Mouse (Mus musculus) bone marrow macrophage, adult 2 months (primary cell): Measurements from ENCODE around the gene Plch2. TPM values are rescaled to one million over a fixed set of nuclear protein-coding genes. Genes with fewer than 3 reads are reported as not detected.

Experiments used
- H3K27ac ChIP-seq: 2 replicates; pipeline ENCODE4 v1.5.1; 2012; ENCODE audit warnings: low read depth, low read length; ENCODE audit not compliant: insufficient read depth
- H3K4me1 ChIP-seq: 2 replicates; pipeline ENCODE4 v1.6.1; 2012; ENCODE audit warnings: low read length; ENCODE audit not compliant: control insufficient read depth, insufficient read depth
- H3K4me3 ChIP-seq: 2 replicates; pipeline ENCODE4 v1.5.1; 2012; ENCODE audit warnings: mild to moderate bottlenecking, low read length, moderate library complexity; ENCODE audit not compliant: insufficient read depth
- CTCF ChIP-seq: IDR thresholded peaks from 2 replicates; pipeline ENCODE4 v1.5.1; 2012; ENCODE audit warnings: low read depth, mild to moderate bottlenecking, low read length, moderate library complexity
- POLR2A ChIP-seq: IDR thresholded peaks from 2 replicates; pipeline ENCODE4 v1.6.1; 2012; ENCODE audit warnings: mild to moderate bottlenecking, low read depth, low read length, borderline replicate concordance
- polyA plus RNA-seq: library from polyadenylated mRNA; stranded (reverse); fragments of >200 nt; gene quantifications from 2 replicates; pipeline ENCODE4 v1.2.4, GENCODE M21; 2012; ENCODE audit not compliant: missing spikeins, insufficient read depth, insufficient read length

The Plch2 gene
- polyA plus RNA-seq, 1 experiment, result not detected

DNA sequence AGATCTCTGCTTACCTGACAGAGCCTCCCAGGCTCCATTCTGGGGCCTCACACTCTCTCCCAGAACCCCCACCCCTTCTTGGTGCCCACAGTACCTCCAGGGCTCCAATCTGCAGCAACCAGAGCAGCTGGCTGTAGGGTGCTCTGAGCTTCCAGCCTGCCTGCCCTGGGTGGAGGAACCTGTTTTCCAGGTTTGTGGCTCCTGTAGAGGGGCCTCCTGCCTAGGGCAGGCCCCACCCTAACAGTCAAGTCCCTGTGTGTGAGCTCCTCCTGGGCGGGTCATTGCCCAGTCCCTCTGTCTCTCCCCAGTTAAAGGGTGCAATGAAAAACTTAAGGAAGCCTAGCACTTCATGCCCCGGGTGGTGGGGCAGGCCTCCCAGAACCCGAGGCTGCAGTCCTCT is 7.3 kb upstream of the Plch2 start:
- TF ChIP-seq POLR2A (no peak), CTCF (no peak)
- Histone ChIP-seq H3K27ac (no peak overlapping the region), H3K4me3 (no peak overlapping the region), H3K4me1 (peaks cover 11% of the 10 kb centered on the region)

DNA sequence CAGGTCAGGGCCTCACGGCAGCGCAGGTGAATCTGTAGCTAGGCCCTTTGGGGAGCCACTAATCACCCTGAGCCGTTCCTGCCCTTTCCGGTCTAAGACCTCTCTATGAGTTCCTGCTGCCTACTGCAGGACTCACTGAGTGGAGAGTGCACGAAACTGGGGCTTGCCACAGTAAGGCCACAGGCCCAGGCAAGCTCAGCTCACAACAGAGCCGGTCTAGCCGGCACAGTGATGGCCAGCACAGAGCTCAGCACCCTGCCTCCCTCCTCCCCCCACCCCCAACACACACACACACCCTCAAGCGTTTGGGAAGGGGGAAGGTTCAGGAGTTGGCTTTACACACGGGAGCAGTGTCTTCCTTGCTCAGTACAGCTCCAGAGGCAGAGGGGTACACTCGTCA is 1.7 kb upstream of the Plch2 start:
- no peak overlapping the region for H3K27ac ChIP-seq
- peaks cover 8% of the 10 kb centered on the region for H3K4me1 ChIP-seq
- no peak for TF ChIP-seq POLR2A
- TF ChIP-seq CTCF, result no peak
- H3K4me3 ChIP-seq, result no peak overlapping the region

GRCm38 (mm10) chr4:155050116-155050515 is 6.5 kb downstream of the Plch2 start:
- Histone ChIP-seq H3K4me3 (no peak overlapping the region), H3K27ac (no peak overlapping the region), H3K4me1 (peaks cover 8% of the 10 kb centered on the region)
- TF ChIP-seq CTCF (no peak), POLR2A (no peak)

GRCm38 (mm10) chr4:155046636-155047035 is 9.9 kb downstream of the Plch2 start:
- Histone ChIP-seq H3K4me1 (no peaks in the 10 kb centered on the region), H3K4me3 (no peak overlapping the region), H3K27ac (no peak overlapping the region)
- no peak for TF ChIP-seq POLR2A
- TF ChIP-seq CTCF, result no peak

DNA sequence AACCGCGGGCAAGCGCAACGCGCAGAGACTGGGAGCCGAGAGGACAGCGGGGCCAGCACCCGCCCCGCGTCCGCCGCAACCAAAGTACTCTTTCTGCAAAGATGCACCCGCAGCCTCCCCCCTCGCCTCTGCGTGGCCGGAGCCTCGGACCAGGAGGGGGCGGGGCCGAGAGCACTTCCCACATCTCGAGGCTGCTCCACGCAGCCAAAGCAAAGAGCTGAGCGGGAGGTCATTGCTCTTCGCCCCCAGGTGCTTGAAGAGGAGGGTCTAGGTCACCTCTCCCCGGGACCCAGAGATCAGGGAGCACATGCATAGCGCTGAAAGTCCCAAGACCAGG is 13.3 kb downstream of the Plch2 start:
- no peak overlapping the region for H3K27ac ChIP-seq

DNA sequence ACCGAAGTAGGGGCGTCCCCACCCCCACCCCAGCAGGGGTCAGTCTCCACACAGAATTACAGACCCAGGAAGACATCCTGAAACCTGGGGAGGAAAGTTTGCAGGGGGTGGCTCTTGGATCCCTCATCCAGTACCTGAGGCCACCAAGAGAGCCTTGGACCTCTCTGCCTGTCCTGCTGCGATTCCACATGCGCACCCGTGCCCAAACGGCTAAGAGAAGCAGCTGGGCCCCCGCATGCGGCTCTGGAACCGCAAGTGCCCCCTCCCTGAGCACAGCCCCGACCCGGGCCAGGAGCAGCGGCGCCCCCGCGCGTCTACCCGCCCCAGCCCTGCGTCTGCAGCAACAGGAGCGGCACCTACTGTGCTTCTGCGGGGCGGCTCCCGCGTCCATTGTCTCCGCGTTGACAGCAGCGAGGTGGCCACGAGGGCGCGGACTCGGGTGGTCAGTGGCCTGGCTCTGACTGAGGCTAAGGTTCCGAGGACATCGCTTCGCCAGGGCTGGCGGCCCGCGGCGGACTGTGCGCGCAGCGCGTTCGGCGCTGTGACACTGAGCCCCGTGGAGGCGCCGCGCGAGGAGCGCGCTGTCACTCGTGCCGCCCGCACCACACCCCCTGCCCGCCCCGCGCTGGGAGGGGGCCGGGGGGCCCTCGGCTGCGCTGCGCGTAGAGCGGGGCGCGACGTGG is 13.8 kb downstream of the Plch2 start:
- H3K27ac ChIP-seq, result no peak overlapping the region
- no peak overlapping the region for H3K4me3 ChIP-seq
- TF ChIP-seq POLR2A (no peak), CTCF (no peak)
- no peaks in the 10 kb centered on the region for H3K4me1 ChIP-seq

More for the DNA sequence above, 13.3 kb downstream of the Plch2 start:
- no peaks in the 10 kb centered on the region for H3K4me1 ChIP-seq
- TF ChIP-seq POLR2A, result no peak
- TF ChIP-seq CTCF, result no peak
- H3K4me3 ChIP-seq, result no peak overlapping the region

DNA sequence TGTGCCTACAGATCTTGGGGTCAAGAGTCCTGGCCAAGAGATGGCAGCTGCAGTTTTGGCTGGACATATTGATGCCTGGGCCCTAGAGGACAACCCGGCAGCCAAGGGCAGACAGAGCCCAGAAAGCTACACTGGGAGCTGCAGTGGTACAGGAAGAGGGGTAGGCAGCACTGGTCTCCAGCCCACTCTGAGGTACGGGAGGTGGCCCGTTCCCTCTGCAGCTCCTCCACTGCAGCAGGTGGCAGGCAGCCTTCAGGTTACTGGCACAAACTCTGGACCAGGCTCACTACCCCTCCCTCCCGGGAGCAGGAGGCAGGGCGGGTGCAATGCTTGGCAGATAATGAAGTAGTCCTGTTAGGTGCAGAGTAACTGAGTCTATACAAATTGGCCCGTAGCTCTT is 15.9 kb downstream of the Plch2 start:
- TF ChIP-seq POLR2A, result no peak
- TF ChIP-seq CTCF, result no peak
- Histone ChIP-seq H3K4me3 (no peak overlapping the region), H3K27ac (no peak overlapping the region)

DNA sequence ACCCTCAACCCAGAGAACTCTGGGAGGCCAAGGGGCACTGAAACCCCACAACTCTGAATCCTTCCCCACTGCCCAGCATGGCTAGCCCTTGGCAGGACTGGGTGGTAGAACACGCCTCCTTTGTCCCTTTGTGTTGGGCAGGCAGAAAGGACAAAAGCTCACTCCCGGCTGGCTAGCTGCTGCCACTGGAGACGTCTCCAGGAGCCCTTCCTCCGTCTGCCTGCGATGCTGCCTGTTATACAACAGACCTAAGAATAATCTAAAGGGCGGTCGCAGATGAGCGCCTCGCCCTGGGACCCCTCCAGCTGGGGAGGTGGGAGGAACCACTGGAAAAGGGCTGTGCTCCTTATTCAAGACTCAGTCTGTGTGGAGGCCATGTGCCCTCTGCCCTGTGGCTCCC is 16.4 kb downstream of the Plch2 start:
- no peak overlapping the region for H3K4me3 ChIP-seq
- TF ChIP-seq CTCF (no peak), POLR2A (no peak)
- no peak overlapping the region for H3K27ac ChIP-seq
- no peaks in the 10 kb centered on the region for H3K4me1 ChIP-seq

More for the DNA sequence above, 15.9 kb downstream of the Plch2 start:
- no peaks in the 10 kb centered on the region for H3K4me1 ChIP-seq

DNA sequence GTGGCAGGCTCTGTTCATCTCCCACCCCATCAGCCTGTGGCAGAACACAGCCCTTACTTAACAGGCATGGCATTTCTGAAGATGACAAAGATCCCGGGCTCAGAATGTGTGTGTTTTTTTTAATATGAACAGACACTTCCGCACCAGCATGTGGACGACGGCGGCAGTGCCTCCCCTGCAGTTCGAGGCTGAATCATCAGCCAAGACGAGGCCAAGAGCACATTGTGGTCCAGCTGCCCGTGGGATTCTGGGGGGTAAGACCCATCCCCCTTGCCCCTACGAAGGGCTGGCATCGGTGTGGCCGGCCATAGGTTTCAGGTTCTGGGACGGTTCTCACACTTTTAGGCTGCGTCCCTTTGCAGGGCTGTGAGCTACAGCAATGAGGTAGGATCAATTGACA is 21.8 kb downstream of the Plch2 start:
- Histone ChIP-seq H3K27ac (no peak overlapping the region), H3K4me1 (no peaks in the 10 kb centered on the region), H3K4me3 (no peak overlapping the region)
- TF ChIP-seq CTCF, result no peak
- TF ChIP-seq POLR2A, result no peak

- Histone ChIP-seq H3K27ac (no peak overlapping the region), H3K4me3 (no peak overlapping the region), H3K4me1 (no peaks in the 10 kb centered on the region)
- TF ChIP-seq CTCF, result no peak
- TF ChIP-seq POLR2A, result no peak
These were observed 22.4 kb downstream of the Plch2 start for GRCm38 (mm10) chr4:155034202-155034601.
